Mouse (Mus musculus): ENCODE measurements around the gene Togaram2.
A peak's percentile ranks its signal among the peaks of the same experiment; 100 is the strongest.

The Togaram2 gene

DNA sequence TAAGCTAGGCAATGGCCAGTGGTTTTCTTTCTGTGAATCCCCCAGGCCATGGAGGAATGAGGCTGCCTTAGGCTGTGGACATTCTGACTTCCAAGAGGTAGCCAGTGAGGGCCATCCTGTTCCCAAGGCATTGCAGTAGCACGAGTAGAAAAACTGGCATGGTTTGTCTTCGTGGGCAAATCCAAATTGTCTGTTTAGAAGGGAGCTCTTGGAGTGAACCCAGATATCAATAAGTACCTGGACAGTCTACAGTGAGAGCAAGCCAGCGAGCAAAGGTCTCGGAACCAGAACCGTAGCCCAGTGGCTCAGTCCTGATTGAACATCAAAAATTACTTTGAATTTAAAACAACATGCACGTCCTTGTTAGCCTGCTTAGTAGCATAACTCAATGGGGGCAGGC, 10.2 kb downstream of the Togaram2 start:
- DNase-seq, result no peak

DNA sequence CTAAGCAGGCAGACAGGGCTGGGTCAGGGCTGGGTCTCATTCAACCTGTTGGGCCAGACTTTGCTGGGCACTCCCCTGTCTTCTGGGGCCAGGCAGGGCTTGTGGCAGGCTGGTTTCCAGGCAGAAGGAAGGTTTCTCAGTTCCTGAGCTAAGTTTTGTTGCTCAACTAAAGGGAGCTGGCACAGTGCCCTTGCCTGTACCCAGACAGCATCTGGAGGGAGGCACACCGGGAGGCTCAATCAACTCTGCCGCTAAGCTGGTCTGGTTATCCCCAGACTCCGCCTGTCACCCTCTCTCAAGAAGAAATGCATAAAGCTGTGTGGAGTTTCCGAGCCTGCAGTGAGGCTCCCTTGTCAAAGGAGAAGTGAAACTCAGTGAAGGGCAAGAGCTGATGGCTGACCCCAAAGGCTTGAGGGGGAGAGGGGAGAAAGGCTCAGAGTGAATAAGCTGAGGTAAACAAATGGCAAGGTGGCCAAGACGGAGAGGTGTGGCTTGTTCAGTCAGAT, 11.1 kb downstream of the Togaram2 start:
- no peak for DNase-seq

DNA sequence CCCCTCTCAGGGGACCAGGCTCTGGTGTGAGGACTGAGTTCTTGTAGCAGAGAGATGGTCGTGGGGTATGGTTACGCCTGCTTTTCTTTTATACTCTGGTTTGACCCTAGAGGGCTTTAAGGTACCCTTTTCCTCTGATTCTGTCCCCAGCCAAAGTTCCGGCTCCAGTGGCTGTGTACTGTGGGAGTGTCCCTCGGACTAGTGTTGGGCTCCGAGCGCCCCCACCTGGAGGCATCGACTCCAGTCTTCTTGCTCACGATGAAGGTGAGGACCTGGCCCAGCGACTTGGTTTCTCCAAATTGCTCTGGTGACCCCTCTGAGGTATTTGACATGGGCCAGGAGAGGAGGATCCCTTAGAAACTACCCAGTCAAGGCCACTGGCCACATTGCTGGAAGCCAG, 14.4 kb downstream of the Togaram2 start:
- no peak for DNase-seq

DNA sequence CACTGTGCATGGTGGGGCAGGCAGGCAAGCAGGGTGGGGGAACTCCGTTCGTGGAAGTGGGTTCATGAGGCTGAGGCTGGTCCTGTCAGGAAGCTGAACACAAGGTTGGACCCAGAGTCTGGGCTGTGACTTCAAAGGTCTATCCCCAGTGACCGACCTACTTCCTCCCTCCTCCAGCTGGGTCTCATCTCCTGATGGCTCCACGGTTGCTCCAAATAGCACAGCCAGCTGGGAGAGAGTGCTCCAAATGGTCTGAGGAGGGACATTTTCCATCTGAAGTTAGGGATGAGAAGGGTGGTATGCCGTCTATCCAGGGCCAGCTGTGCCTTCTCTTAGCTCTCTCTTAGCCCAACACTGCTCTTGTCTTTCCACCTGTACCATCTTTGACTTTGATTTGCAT, 16.8 kb downstream of the Togaram2 start:
- DNase-seq, result no peak

DNA sequence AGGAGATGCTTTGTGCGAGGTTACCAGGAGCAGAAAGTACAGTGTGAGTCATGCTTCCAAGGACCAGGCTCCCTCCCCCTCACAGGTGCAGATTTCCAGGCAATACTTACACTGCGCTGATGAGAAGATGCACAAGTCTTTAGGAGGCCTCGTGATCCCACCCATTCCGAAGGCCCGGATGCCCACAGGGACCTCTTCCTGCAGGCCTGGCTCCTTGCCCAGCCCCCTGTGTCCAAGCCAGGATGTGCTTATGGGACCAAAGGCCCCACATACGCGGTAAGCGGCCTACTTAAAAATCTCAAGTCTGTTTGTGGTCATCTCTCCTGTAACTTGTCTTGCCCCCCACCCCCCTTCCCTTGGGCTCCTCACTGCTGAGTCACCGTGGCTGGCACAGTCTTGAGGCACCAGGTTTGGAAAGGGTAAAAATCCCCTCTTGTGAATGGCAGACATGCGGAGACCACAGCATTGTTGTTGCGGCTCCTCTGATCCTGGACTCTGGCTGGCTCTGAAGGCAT, 18.4 kb downstream of the Togaram2 start:
- no peak for DNase-seq

DNA sequence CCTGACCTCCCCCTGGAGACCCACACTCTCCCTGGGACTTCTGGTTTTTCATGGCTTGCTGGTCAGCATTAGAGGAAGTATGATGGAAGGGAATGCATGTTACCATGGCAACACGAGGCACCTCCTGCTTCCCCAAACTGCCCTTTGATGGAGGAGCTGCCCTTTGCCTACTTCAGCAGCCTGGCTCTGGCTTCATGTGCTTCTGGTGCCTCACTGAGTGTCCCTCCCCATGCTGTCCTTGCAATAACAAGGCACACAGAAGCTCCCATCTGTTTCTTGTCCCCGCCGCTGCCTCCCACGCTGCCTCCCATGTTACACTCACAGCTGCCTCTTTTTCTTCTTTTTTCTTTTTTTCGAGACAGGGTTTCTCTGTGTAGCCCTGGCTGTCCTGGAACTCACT, 20.3 kb downstream of the Togaram2 start:
- DNase-seq, result no peak

DNA sequence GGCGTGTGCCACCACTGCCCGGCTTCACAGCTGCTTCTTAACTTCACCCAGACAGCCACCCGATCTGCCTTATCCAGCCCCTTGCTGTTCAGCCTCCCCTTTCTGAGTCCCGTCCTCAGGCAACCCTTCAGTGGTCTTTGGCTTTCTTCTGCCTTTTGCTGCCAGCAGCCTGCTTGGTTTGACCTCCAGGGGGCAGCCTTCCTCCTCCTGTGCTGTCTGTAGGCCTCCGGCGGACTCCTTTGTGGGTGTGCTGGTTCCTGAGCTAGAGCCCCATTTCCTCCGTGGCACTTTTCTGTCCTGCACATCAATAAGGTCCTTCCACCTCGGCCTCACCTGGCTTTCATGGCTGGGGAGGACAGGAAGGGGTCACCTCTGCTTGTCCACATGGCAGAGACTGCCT, 20.7 kb downstream of the Togaram2 start:
- no peak for DNase-seq

DNA sequence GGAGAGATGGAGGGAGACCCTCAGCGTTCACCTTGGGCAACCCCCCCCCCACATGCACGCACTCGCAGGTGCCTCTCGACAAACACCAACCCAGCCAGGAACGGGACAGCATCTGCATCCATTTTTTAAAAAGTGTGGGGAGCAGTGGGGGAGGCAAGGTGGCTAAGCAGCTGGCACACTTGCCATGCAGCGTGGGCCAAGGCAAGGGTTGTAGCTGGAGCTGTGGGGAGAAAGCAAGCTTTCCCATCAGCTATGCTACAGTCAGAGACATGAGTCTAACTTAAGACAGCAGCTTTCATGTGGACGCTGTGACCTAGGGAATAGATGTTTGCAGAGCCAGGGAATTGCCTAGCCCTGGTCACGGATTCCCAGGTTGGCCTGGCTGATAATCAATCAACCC, 22.1 kb downstream of the Togaram2 start:
- DNase-seq, result no peak

DNA sequence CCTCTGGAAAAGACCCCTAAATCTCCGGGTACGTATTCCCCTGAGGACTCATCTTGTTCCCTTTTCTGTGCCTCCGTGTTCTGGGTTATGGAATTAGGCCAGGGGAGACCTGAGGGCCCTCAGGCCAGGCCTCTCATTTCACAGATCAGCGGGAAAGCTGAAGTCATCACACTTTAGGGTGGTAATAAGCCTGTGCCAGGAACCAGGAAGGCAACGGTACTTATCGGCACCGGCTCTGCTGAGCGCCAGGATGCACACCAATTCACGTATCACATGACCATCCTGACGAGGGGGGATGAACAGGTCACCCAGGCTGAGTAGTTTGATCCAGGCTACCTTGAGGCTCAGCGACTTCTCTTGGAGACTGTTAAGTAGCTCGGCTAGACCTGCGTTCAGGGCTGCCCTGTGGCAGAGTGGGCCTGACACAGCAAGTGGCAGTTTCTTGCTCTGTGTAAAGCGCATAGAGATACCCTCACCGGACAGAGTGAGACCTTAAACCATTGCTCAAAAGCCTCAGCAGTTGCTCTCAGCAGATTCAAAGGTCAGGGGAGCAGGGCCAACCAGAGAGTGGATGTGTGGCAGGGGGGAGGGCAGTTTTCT, 22.8 kb downstream of the Togaram2 start:
- DNase-seq, result no peak

DNA sequence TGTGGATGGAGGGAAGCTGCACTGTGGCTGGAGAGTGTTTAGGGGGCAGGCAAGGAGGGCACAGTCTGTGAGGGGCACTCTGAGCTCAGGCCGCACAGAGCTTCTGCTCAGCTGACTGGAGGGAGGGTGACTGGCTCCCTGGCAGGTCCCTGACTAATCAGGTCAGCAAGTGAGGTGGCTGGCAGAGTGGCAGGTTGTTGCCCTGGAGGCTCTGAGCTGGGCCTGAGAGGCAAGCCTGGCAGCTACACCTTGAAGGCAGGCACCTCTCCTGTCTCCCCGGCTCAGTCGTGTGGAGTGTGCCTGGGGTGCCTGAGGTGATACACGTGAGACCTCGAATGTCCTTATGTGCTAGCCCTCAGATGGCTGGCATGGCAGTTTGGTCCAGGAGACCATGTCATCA, 23.3 kb downstream of the Togaram2 start:
- DNase-seq, result no peak

DNA sequence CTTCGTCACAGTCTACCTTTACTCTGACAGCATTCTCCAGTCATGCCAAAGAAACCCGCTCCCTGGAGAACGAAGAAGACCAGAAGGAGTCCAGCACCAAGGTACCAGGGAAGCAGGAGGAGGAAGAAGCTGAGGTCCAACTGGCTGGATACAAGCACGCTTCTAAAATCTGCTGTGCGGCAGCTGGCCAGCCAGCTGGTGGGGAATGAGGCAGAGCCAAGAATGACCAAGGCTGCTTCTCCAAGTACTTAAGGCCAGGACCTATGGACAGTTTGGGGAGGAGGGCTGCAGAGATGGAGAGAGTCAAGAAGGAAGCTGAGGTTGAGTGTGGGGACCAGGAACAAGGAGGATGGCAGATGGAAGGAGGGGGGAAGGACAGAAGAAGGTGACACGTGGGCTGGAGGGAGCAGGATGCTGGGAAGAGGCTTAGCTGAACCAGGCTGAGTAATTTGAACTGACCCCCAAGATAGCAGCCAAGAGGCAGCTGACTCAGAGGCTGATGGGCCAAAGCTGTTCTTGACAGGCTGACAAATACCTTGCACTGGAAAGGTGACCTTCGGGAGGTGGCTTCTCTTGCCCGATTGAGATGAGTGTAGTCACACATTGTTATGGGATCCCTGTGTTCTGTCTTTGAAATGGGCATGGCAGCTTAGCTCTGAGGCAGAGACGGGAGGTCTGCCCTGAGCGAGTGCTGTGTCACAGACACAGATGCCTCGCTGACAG, 25.0 kb downstream of the Togaram2 start:
- no peak for DNase-seq

DNA sequence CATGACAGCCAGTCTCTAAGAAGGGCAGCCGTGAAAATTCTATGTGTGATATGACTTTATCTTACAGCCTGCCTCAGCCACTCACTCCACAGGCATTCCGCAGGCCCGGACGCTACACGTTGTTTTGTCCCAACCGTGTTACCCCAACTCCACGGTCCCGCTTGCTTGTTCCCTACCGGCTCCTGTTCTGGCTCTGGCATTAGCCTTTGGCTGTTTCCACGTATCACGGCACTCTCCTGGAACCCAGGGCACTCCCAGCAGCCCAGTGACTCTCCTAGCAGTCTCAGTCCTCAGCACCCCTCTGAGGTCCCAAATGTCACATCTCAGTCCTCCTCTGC, 25.5 kb downstream of the Togaram2 start:
- DNase-seq, result no peak

DNA sequence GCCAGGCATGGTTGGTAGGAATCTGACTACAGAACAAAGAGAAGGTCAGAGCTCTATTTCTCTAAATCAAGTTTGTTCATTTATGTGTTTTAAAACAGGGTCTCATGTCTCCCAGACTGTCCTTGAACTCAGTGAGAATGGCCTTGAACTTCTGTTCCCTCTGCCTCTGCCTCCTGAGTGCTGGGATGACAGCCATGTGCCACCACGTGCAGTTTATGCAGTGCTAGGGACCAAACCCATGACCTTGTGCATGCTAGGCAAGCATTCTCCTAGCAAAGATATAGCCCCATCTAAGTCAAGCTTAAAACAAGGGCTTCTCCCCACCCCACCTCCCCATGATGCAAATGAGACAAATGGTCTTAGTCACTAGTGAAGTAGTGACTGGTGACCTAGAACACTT, 32.1 kb downstream of the Togaram2 start:
- DNase-seq, result no peak

DNA sequence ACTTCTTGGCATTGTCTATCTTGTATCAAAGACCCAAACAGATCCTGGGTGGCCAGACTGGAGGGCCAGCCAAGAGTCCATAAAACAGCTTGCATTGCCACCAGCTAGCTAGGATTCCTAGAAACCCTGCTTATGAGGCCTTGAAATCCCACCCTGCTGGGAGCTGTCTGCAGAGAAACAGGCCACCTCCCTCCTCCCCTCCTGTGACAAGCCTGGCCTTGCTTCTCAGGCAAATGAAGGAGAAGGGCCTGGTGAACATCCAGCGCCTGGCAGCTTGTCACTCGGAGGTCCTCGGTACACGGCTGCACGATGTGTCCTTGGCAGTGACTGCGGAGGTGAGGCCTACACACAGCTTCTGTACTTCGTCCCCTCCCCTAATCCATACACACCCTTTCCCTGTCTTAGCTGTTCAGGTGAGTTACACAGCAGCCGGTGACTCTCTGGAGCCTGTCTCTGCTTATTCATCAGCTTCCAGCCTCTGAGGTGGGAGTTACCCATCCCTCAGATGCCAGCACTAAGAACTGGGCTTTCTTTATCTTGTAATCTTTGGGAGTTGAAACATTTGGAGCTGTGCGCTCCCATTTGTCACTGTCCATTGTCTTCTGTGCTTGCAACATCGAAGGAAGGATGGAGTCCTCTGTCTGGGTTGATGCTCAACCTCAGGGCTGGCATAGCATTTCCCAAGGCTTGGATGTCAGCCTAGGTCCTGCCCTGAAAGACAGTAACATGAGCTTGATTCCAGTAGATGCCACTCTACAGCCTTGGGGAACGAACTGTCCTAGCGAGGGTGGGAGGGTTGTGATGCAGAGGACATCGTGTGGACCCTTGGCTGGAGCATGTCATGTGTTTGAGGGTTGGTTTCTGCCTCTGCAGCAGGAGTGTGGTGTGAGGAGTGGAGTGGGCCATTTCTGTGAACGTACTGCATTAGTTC, 32.8 kb downstream of the Togaram2 start:
- DNase-seq, result no peak

DNA sequence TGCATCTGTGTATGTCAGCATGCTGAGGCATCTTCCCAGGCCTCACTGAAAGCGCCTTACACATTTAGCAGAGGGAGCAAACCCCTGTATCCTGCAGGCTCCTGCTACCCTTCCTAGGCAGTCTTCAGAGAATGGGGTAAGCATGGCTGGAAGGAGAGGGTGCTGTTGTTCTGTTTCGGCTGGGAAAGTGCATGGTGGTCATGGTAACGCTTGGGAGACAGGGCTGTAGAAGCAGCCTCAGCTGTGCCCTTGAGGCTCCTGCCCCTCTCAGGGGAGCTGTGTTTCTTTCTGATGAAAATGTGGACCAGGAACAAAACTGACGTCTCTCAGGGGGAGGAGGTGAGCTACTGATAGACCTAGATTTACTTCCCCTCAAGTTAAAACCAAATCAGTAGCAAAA, 34.7 kb downstream of the Togaram2 start:
- no peak for DNase-seq

DNA sequence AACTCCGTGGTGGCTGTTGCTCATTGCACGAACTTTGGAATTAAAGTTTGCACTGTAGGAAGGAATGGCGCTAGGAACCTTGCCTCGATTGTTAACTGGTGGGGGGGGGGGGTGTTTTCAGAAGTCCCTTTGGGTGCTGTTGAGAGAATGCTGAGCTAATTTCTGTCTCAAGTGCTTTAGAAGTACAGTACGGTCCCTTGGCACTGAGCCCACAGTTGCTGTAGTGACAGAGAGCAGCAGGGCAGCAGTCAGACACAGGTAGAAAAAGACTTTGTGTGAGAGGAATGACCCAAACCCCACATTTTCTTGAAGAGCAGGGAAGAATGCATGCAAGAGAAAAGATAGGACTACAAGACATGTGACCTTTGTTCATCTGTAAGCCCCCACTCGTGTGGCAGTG, 39.2 kb downstream of the Togaram2 start:
- DNase-seq, result no peak

DNA sequence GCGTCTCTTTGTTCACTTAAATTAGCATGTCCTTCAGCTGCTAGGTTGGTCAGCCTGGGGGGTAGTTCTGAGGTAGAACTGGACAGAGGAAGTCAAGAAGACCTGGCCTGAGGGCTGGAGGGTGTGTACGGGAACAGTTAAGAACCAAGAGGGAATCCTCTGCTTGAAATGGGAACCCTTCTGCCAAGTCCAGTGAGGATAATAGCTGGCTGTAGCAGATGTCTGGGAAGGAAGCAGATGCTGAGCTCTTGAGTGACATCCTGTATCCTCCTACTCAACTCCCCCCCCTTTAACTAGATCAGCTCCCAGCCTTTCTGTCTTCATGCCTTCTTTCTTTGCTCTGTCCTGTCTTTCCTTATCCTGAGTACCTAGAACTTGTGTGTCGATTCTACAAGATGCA, 42.0 kb downstream of the Togaram2 start:
- DNase-seq, result no peak

DNA sequence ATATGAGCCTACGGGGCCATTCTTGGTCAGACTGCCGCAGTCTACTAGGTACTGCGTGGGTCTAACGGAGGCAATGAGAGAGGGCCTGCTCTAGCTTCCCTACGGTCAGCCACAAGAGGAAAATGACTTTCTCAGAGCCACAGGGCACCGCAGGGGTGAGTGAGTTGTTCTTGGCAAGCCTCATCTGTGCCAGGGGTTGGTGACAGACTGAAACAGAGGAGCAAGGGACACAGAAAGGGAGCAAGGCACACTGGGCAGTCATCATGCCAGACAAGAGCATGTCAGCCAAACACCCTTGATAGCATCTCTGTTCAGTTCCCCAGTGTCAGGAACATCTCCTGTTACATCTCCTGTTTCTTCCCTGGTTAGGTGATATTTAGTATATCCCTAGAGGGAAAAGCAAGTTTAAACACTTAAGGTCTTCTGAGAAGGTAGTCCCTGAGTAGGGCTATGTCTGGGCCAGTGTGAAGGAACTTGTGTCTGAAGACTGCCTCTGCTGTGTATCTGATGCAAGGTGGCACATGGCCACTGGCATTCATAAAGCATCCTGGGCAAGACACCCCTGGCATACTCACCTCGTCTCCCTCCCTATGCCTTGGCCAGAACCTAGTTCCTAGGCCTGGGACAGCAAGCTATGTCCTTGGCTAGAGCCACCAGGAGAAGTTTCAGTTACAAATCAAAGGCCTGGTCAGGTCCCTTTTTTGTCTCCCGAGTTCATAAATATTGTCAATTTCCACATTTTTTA, 45.0 kb downstream of the Togaram2 start:
- no peak for DNase-seq

DNA sequence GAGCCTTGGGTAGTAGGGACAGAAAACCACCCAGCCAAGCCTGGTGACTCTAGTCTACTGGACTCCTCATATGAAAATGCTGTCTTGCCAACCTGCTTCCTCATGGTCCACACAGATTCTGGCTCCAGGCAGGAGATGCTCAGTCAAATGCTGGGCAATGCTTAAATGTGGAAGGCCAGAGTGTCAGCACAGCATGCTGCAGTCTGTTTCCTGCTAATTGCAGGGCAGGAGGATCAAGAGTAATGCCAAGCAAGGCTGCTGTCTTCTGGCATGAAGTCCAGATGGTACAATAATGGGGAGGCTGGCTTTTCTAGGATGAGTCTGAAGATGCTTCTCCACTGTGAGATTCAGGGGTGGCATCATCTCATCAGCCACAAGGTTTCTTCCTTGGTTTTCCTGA, 47.4 kb downstream of the Togaram2 start:
- peak; percentile 57 for DNase-seq

DNA sequence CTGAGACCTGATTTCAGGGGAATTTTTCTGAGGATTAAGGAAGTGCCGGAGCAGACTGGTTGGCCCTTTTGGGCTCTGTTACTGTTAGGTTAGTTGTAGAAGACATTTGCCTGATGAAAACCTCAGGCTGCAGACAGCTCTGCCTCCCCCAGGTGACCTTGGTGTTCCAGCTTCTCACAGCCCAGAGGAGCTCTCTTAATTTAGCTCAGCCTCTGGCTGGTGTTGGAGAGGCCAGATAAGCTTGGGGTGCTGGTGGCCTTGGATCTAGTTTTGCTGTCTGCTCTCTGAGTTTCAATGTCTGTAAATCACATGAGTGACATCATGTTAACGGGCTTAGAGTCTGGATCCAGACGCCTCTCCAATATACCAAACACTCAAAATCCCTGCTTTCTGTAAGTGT, 48.0 kb downstream of the Togaram2 start:
- DNase-seq, result no peak

DNA sequence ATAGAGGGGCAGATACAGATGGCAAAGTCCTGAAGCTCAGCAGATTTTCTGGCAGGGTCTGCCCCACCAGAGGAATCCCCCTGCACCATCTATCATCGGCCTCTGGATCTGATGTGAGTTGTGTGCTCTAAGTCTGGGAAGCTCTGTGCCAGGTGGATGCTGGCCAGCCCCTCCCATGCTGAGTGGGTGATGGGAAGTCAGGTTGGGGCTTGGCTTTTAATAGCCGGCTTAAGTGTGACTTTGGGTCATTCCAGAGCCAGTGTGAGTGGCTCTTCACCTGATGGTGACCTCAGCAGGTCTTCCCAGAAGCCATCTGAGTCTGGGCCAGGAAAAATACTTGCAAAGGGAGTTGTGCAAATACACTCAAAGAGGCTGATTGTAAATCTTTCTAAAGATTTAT, 57.6 kb downstream of the Togaram2 start:
- no peak for DNase-seq

DNA sequence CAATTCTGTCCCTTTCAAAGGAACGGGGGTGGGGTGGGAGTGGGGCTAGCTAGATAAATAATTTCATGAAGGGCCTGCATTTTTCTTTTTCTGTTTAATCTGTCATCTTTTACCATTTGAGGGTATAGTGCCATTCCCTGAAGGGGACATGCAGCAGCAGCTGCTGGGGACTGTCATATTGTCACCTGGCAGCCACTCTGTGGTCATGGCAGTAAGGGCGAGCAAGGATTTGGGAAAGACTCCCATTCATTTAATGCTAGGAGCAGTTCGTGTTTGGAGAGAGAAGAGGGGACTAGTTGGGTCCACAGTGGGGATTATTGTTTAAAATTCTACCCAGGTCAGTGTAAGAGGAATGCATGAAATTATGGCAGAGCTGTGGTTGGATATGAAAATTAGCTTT, 63.4 kb downstream of the Togaram2 start:
- no peak for DNase-seq

DNA sequence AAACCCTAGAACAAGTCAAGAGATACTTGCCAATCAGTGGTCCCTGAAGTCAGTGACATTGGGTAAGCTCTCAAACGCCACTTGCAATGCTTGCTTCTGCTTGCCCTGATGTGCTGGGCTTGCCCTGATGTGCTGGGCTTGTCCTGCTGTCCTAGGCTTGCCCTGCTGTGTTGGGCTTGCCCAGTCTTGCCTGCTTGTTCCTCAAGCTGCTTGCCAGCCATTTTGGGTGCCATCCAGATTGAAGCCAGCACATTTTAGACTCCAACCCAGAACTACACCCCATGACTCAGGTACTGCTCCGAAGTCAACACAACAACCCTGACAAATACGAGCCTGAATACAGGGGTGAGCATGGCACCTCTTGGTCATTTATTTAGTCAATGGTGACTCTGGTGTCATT, 69.1 kb downstream of the Togaram2 start:
- no peak for DNase-seq
